Mouse (Mus musculus): ENCODE measurements around the gene Sh3bgrl2.

Sh3bgrl2 gene

GRCm38 (mm10) chr9:83560670-83561069, 12.5 kb downstream of the Sh3bgrl2 start:
- DNase-seq (ENCODE audit: low spot score), result no peak

- no peak for DNase-seq (ENCODE audit: low spot score)
These were observed 14.8 kb downstream of the Sh3bgrl2 start for GRCm38 (mm10) chr9:83562889-83563288.

GRCm38 (mm10) chr9:83563808-83564549, 15.9 kb downstream of the Sh3bgrl2 start:
- DNase-seq (ENCODE audit: low spot score), result no peak

GRCm38 (mm10) chr9:83564934-83565652, 17.0 kb downstream of the Sh3bgrl2 start:
- no peak for DNase-seq (ENCODE audit: low spot score)

GRCm38 (mm10) chr9:83566141-83566540, 18.0 kb downstream of the Sh3bgrl2 start:
- DNase-seq (ENCODE audit: low spot score), result no peak

GRCm38 (mm10) chr9:83568125-83568524, 20.0 kb downstream of the Sh3bgrl2 start:
- no peak for DNase-seq (ENCODE audit: low spot score)

GRCm38 (mm10) chr9:83568937-83569336, 20.8 kb downstream of the Sh3bgrl2 start:
- no peak for DNase-seq (ENCODE audit: low spot score)

GRCm38 (mm10) chr9:83569898-83570297, 21.8 kb downstream of the Sh3bgrl2 start:
- DNase-seq (ENCODE audit: low spot score), result no peak

GRCm38 (mm10) chr9:83571315-83571714, 23.2 kb downstream of the Sh3bgrl2 start:
- no peak for DNase-seq (ENCODE audit: low spot score)

GRCm38 (mm10) chr9:83572326-83572725, 24.2 kb downstream of the Sh3bgrl2 start:
- no peak for DNase-seq (ENCODE audit: low spot score)

- DNase-seq (ENCODE audit: low spot score), result no peak
These were observed 24.7 kb downstream of the Sh3bgrl2 start for GRCm38 (mm10) chr9:83572870-83573269.

- no peak for DNase-seq (ENCODE audit: low spot score)
These were observed 25.5 kb downstream of the Sh3bgrl2 start for GRCm38 (mm10) chr9:83573588-83573987.

- DNase-seq (ENCODE audit: low spot score), result no peak
These were observed 27.3 kb downstream of the Sh3bgrl2 start for GRCm38 (mm10) chr9:83575403-83575802.

GRCm38 (mm10) chr9:83576018-83576688, 28.0 kb downstream of the Sh3bgrl2 start:
- no peak for DNase-seq (ENCODE audit: low spot score)

GRCm38 (mm10) chr9:83576689-83577057, 28.5 kb downstream of the Sh3bgrl2 start:
- DNase-seq (ENCODE audit: low spot score), result no peak

- DNase-seq (ENCODE audit: low spot score), result no peak
These were observed 29.1 kb downstream of the Sh3bgrl2 start for GRCm38 (mm10) chr9:83577260-83577659.

- no peak for DNase-seq (ENCODE audit: low spot score)
These were observed 30.9 kb downstream of the Sh3bgrl2 start for GRCm38 (mm10) chr9:83579049-83579448.

GRCm38 (mm10) chr9:83582748-83583147, 34.6 kb downstream of the Sh3bgrl2 start:
- DNase-seq (ENCODE audit: low spot score), result no peak

- no peak for DNase-seq (ENCODE audit: low spot score)
These were observed 38.4 kb downstream of the Sh3bgrl2 start for GRCm38 (mm10) chr9:83586316-83587050.

GRCm38 (mm10) chr9:83587116-83587515, 39.0 kb downstream of the Sh3bgrl2 start:
- DNase-seq (ENCODE audit: low spot score), result no peak

- DNase-seq (ENCODE audit: low spot score), result no peak
These were observed 40.9 kb downstream of the Sh3bgrl2 start for GRCm38 (mm10) chr9:83589063-83589462.

Data from layer of hippocampus, adult 11-12 months (tissue).